Mouse (Mus musculus): Measurements from ENCODE around the gene Fam19a1. TPM values are rescaled to one million over a fixed set of nuclear protein-coding genes. Genes with fewer than 3 reads are reported as not detected.
"Not testable (repeated sequence)": the region's sequence is repeated elsewhere in the genome, so short reads cannot be mapped to it uniquely, and the experiment has no call there.

Fam19a1 gene
- 1.6 and 4.9 TPM in 2 replicates for total RNA-seq (2021)
- long read RNA-seq, partial matches to known transcripts = 1 of 2 reads
- long read RNA-seq, other reads (novel, unspliced or antisense) = 1 of 2 reads

- no peak for DNase-seq
Observed at GRCm38 (mm10) chr6:96112854-96113253, at the start of gene Fam19a1. TSS of gene Fam19a1 (plus strand) at chr6:96113154.

- DNase-seq = no peak
Observed at GRCm38 (mm10) chr6:96071080-96071479, 41.9 kb upstream of the Fam19a1 start.

- DNase-seq = no peak
Observed at GRCm38 (mm10) chr6:96071567-96071966, 41.4 kb upstream of the Fam19a1 start.

GRCm38 (mm10) chr6:96089961-96090360, 23.0 kb upstream of the Fam19a1 start:
- DNase-seq = no peak

- no peak for DNase-seq
Observed at GRCm38 (mm10) chr6:96093716-96094115, 19.2 kb upstream of the Fam19a1 start.

- no peak for DNase-seq
Observed at GRCm38 (mm10) chr6:96098225-96098624, 14.7 kb upstream of the Fam19a1 start.

- DNase-seq = no peak
Observed at GRCm38 (mm10) chr6:96111656-96112055, 1.3 kb upstream of the Fam19a1 start.

GRCm38 (mm10) chr6:96114151-96114550, 1.2 kb downstream of the Fam19a1 start:
- DNase-seq = no peak

- no peak for DNase-seq
Observed at GRCm38 (mm10) chr6:96116148-96116533, 3.2 kb downstream of the Fam19a1 start.

GRCm38 (mm10) chr6:96116534-96117272, 3.7 kb downstream of the Fam19a1 start:
- peak; percentile 20 for DNase-seq

- no peak for DNase-seq
Observed at GRCm38 (mm10) chr6:96143326-96143725, 30.4 kb downstream of the Fam19a1 start.

GRCm38 (mm10) chr6:96165403-96165802, 52.4 kb downstream of the Fam19a1 start:
- DNase-seq = no peak

- no peak for DNase-seq
Observed at GRCm38 (mm10) chr6:96165818-96166379, 52.9 kb downstream of the Fam19a1 start, which contains the start of gene 1700123L14Rik. TSS of gene 1700123L14Rik (minus strand) at chr6:96166243.

- DNase-seq = no peak
Observed at GRCm38 (mm10) chr6:96167031-96167430, 54.1 kb downstream of the Fam19a1 start.

GRCm38 (mm10) chr6:96173681-96174080, 60.7 kb downstream of the Fam19a1 start:
- no peak for DNase-seq

- no peak for DNase-seq
Observed at GRCm38 (mm10) chr6:96178530-96178929, 65.6 kb downstream of the Fam19a1 start.

- no peak for DNase-seq
Observed at GRCm38 (mm10) chr6:96183392-96183791, 70.4 kb downstream of the Fam19a1 start.

GRCm38 (mm10) chr6:96186517-96186916, 73.6 kb downstream of the Fam19a1 start:
- DNase-seq = no peak

- not testable (repeated sequence) for DNase-seq
Observed at GRCm38 (mm10) chr6:96198991-96199390, 86.0 kb downstream of the Fam19a1 start.

- DNase-seq = no peak
Observed at GRCm38 (mm10) chr6:96205395-96205794, 92.4 kb downstream of the Fam19a1 start.

GRCm38 (mm10) chr6:96234806-96235205, 121.9 kb downstream of the Fam19a1 start:
- DNase-seq = no peak

- no peak for DNase-seq
Observed at GRCm38 (mm10) chr6:96244320-96244719, 131.4 kb downstream of the Fam19a1 start.

- DNase-seq = no peak
Observed at GRCm38 (mm10) chr6:96252001-96252400, 139.0 kb downstream of the Fam19a1 start.

GRCm38 (mm10) chr6:96254815-96255214, 141.9 kb downstream of the Fam19a1 start:
- DNase-seq = no peak

Data from adrenal gland, postnatal 25 days (tissue).